Mouse (Mus musculus) embryonic fibroblast, embryonic 13.5 days (primary cell): ENCODE data around the gene Cyp51.

Source experiments
- CTCF ChIP-seq: IDR thresholded peaks from 2 replicates; pipeline ENCODE4 v1.5.1; 2011; ENCODE audit warnings: mild to moderate bottlenecking, control low read depth, low read length, moderate library complexity, borderline replicate concordance; ENCODE audit not compliant: insufficient read depth
- POLR2A ChIP-seq: IDR thresholded peaks from 2 replicates; pipeline ENCODE4 v1.6.1; 2011; ENCODE audit warnings: low read depth, mild to moderate bottlenecking, control low read depth, low read length, moderate library complexity

DNA sequence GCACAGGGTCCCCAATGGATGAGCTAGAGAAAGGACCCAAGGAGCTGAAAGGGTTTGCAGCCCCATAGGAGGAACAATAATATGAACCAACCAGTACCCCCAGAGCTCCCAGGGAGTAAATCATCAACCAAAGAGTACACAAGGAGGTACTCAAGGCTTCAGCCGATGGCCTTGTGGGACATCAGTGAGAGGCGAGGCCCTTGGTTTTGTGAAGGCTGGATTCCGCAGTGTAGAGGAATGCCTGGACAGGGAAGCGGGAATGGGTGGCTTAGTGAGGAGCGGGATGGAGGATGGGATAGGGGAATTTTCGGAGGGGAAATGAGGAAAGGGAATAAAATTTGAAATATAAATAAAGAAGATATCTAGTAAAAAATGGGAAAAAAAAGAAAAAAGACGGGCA is 19.6 kb downstream of the Cyp51 start:
- no peak for TF ChIP-seq POLR2A
- no peak for TF ChIP-seq CTCF
